Mouse (Mus musculus) kidney, embryonic 16.5 days (tissue): Measurements from ENCODE around the gene B4galnt2. TPM values are rescaled to one million over a fixed set of nuclear protein-coding genes. Genes with fewer than 3 reads are reported as not detected.
"Not testable (repeated sequence)": the region's sequence is repeated elsewhere in the genome, so short reads cannot be mapped to it uniquely, and the experiment has no call there.

ENCODE experiments used
- ATAC-seq: fragments of 200-750 bp; cut with Nextera tagmentation; 2 replicates; pipeline ENCODE4 v1.8.0; 2017; ENCODE audit warnings: moderate TSS enrichment; ENCODE audit not compliant: low FRiP score, low TSS enrichment
- H3K27ac ChIP-seq: fragments of 300-500 bp; sonication (generic); 2 replicates; pipeline ENCODE4 v1.5.1; 2014; ENCODE audit warnings: low read length
- H3K27me3 ChIP-seq: fragments of 300-500 bp; sonication (generic); 2 replicates; pipeline ENCODE4 v1.6.1; 2014; ENCODE audit warnings: low read length, control low read depth, mixed read lengths; ENCODE audit not compliant: insufficient read depth
- H3K36me3 ChIP-seq: fragments of 300-500 bp; sonication (generic); 2 replicates; pipeline ENCODE4 v1.6.1; 2014; ENCODE audit warnings: low read length, control low read depth, mixed read lengths; ENCODE audit not compliant: insufficient read depth
- H3K4me1 ChIP-seq: fragments of 300-500 bp; sonication (generic); 2 replicates; pipeline ENCODE4 v1.6.1; 2014; ENCODE audit warnings: low read length, control low read depth, mixed read lengths; ENCODE audit not compliant: insufficient read depth
- H3K4me2 ChIP-seq: fragments of 300-500 bp; sonication (generic); replicated peaks from 2 replicates; pipeline ENCODE4 v1.6.1; 2014; ENCODE audit warnings: low read depth, low read length
- H3K4me3 ChIP-seq: fragments of 300-500 bp; sonication (generic); 2 replicates; pipeline ENCODE4 v1.5.1; 2014; ENCODE audit warnings: mild to moderate bottlenecking, low read length
- H3K9ac ChIP-seq: fragments of 300-500 bp; sonication (generic); replicated peaks from 2 replicates; pipeline ENCODE4 v1.6.1; 2014; ENCODE audit warnings: low read length
- H3K9me3 ChIP-seq: fragments of 300-500 bp; sonication (generic); 2 replicates; pipeline ENCODE4 v1.6.1; 2016; ENCODE audit warnings: low read length, control low read depth
- WGBS: fragments of 180-500 bp; shearing (Covaris S2); extraction: QIAGEN DNeasy Blood & Tissue Kit; methylation state at CpG from one replicate; pipeline ENCODE4 v1.1.7; 2014; 5-methylcytosine and 5-hydroxymethylcytosine counted together
- polyA plus RNA-seq: library from polyadenylated mRNA; unstranded; fragments of >200 nt; fragmentation: Nextera tagmentation; extraction: Ambion mirVana; gene quantifications from 2 replicates; pipeline ENCODE4 v1.2.1, GENCODE M21; 2015

Gene B4galnt2
- polyA plus RNA-seq, 1 experiment from 2014 or later = 1.4 TPM

DNA sequence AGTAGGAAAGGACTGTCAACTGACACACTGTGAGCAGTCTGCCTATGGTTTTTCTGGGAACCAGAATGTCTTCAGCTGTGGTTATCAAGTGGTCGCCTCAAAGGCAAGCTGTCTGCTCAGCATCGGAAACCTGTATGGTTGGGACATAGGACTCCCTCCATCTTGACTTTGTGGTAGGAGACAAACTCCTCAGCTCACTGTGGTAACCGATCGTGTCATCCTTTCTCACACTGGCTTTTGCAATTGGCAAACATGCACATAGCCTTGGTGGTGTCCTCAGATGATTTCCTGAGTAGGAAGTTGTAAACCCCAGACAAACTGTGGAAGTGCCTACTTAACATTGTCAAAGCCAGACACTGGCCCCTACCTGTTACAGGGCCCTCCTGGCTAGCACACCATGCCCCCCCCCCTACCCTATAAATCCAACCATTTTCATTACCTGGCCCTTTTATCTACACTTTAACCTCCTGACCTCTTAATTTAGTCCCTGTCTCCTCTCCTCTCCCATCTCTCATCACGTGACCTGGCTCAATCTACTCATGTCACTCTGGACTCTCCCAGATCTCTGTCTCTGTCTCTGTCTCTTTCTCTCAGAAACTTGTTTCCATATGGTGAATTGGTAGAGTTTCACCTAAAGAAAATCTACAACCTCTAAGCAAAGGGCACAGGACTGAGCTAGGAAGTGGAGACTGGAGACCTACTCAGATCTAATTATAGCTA is 6.7 kb downstream of the B4galnt2 start:
- H3K4me3 ChIP-seq = no peak overlapping the region
- H3K4me2 ChIP-seq = no peak overlapping the region
- no peaks in the 10 kb centered on the region for H3K9me3 ChIP-seq
- no peak overlapping the region for H3K27ac ChIP-seq
- ATAC-seq = no peak
- peaks cover 27% of the 10 kb centered on the region for H3K27me3 ChIP-seq
- H3K36me3 ChIP-seq = no peaks in the 10 kb centered on the region
- H3K4me1 ChIP-seq = no peaks in the 10 kb centered on the region
- 83% methylated on average over 5 of the region's 5 CpGs for WGBS
- no peak overlapping the region for H3K9ac ChIP-seq

DNA sequence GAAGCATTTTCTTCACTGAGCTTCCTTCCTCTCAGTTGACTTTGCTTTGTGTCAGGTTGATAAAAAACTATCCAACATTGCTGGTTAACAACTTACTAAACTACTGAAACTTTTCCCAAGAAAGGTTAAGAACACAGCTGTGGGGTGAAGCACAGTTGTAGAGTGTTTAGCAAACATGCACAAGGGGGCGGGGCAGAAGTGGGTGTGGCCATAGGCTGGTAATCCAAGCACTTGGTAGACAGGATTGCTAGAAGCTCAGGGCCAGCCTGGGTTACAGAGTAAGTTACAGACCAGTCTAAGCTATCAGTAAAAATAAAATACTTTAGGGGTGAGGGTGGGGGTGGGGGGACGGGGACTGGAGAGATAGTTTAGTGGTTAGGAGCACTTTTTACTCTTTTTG is 10.4 kb downstream of the B4galnt2 start:
- no peak overlapping the region for H3K27ac ChIP-seq
- H3K9me3 ChIP-seq = no peaks in the 10 kb centered on the region
- no peak for ATAC-seq
- no peak overlapping the region for H3K4me2 ChIP-seq
- H3K4me3 ChIP-seq = no peak overlapping the region
- H3K4me1 ChIP-seq = no peaks in the 10 kb centered on the region
- 81% methylated on average over 2 of the region's 2 CpGs for WGBS
- no peaks in the 10 kb centered on the region for H3K27me3 ChIP-seq
- no peak overlapping the region for H3K9ac ChIP-seq
- H3K36me3 ChIP-seq = no peaks in the 10 kb centered on the region

DNA sequence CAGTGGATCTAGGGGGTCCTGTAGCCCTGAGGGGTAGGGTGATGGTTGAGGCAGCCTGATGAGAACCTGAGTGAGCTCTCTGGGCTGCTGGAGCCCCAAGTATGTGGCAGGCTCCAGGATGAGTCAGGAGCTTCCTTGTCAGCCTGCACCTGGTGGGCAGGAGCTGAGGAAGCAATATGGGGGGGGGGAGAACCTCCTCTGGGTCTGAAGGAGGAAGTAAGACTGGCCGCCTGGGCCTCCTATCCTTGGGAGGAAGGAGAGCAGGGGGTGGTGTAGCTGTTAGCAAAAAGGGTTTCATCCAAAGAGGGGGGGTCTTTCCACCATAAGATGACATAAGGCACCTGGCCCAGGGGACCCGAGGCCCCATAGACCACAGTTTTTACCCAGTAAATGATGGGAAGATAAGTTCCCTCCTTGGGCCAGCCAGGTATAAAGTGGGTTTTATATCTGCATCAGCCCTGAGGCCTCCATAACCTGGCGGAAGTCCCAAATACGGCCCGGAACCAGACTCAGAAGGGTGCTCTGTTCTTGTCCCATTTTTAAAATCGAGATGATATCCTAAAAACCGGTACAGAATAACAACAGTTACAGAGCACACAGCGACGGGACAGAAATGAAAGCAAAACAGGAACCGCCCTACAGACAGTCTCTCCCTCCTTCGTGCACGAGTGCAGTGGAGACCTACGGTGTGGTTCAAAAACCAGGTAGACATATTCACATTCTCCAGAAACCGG is 18.1 kb downstream of the B4galnt2 start:
- Histone ChIP-seq H3K27me3 (no peaks in the 10 kb centered on the region), H3K27ac (no peak overlapping the region), H3K9me3 (no peaks in the 10 kb centered on the region), H3K4me3 (no peak overlapping the region), H3K9ac (no peak overlapping the region), H3K36me3 (no peaks in the 10 kb centered on the region), H3K4me2 (no peak overlapping the region), H3K4me1 (no peaks in the 10 kb centered on the region)
- ATAC-seq = no peak
- WGBS = 77% methylated on average over 14 of the region's 14 CpGs

DNA sequence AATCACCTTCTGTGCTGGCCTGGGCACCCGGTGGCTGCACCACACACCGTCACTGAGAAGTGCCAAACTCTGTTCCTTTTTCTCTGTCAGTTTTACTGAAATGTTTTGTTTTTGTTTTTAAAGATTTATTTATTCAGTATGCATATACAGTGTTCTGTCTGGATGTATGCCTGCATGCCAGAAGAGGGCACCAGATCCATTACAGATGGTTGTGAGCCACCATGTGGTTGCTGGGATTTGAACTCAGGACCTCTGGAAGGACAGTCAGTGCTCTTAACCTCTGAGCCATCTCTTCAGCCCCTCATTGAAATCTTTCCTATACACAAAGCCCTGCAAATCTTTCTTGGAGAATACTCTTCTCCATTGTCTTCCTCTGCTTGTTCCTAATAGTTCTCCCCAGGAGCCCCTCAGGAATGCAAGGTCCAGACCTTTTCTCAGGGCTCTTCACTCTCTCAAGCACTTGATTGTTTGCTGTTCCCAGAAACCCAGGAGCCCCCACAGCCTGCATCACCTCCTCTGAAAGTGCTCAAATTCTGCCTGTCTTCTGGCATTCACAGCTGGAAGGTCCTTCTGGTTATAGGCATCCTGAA is 24.1 kb downstream of the B4galnt2 start:
- Histone ChIP-seq H3K27ac (no peak overlapping the region), H3K27me3 (no peaks in the 10 kb centered on the region), H3K9ac (no peak overlapping the region), H3K36me3 (no peaks in the 10 kb centered on the region), H3K9me3 (peaks cover 7% of the 10 kb centered on the region; the same call in 1 of the 2 replicates), H3K4me3 (no peak overlapping the region), H3K4me2 (no peak overlapping the region), H3K4me1 (no peaks in the 10 kb centered on the region)
- no peak for ATAC-seq
- WGBS = 71% methylated on average over 2 of the region's 2 CpGs

GRCm38 (mm10) chr11:95879861-95880260 is 34.8 kb downstream of the B4galnt2 start:
- H3K27ac ChIP-seq, H3K4me2 ChIP-seq, H3K36me3 ChIP-seq, ATAC-seq, H3K27me3 ChIP-seq, H3K4me3 ChIP-seq, H3K9me3 ChIP-seq, H3K4me1 ChIP-seq, H3K9ac ChIP-seq: not testable (repeated sequence)
- whole genome bisulfite sequencing = 70% methylated on average over 2 of the region's 2 CpGs

DNA sequence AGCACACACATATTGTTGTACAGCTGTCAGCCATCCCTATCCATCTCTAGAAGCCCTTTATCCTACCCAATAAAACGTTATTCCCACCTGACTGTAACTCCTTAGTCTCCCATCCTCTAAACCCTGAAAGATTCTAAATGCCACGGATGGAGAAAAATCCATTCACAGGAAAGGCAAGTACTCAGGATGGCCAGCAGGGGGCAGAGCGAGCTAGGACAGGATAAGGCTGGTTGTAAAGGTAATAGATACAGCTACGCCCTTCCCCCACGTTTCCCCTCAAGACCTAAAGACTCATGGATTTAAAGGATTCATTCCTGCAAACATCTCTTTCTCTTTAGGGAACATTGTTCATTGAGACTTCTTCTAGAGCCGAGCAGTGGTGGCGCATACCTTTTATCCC is 38.4 kb downstream of the B4galnt2 start:
- Histone ChIP-seq H3K4me2 (no peak overlapping the region; the same call in 1 of the 2 replicates), H3K27ac (no peak overlapping the region), H3K4me1 (no peaks in the 10 kb centered on the region), H3K9me3 (no peaks in the 10 kb centered on the region), H3K9ac (no peak overlapping the region), H3K27me3 (no peaks in the 10 kb centered on the region), H3K4me3 (no peak overlapping the region), H3K36me3 (no peaks in the 10 kb centered on the region)
- ATAC-seq = no peak
- WGBS = 20% methylated on average over 7 of the region's 7 CpGs

DNA sequence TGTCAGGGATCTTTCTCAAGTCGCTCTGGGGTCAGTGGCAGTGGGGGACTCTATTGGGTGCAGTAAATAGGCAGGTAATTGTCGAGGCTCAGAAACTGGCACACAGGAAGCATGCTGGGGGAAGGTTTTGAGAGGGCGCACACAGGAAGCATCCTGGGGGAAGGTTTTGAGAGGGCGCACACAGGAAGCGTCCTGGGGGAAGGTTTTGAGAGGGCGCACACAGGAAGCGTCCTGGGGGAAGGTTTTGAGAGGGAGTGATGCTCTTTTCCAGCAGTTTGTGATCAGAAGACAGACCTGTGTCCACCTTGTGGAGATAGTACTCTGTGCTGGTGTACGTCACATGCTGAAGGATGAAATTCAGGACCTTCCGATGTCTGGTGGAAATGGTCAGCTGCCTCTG is 38.9 kb downstream of the B4galnt2 start:
- ATAC-seq = no peak
- WGBS = 31% methylated on average over 9 of the region's 9 CpGs
- Histone ChIP-seq H3K36me3 (no peaks in the 10 kb centered on the region), H3K4me3 (no peak overlapping the region), H3K4me2 (no peak overlapping the region; the same call in 1 of the 2 replicates), H3K9me3 (no peaks in the 10 kb centered on the region), H3K9ac (no peak overlapping the region), H3K27me3 (no peaks in the 10 kb centered on the region), H3K4me1 (no peaks in the 10 kb centered on the region), H3K27ac (no peak overlapping the region)

DNA sequence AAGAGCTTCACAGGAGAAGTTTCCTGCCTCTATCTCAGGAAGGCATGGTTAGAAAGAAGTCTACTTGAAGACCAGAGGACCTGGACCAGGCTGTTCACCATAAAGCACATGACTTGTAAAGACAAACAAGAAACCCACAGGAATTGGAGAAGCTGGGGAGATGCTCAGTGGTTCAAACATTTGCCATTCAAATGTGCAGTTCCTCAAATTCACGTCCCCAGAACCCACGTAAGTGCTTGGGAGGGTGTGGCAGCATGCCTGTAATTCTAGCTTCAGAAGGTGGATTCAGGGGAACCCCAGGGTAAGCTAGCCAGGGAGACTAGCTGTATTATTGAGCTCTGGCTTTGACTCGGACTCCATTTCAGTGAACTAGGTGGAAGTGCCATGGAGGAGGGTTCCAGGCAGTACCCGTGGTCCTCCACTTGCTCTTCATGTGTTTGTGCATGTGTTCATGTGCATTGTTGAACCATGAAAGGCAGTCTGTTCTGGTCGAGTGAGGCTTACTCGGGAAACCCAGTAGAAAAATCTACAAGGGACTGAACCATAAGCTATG is 44.7 kb downstream of the B4galnt2 start:
- H3K4me3 ChIP-seq = no peak overlapping the region
- H3K27me3 ChIP-seq = no peaks in the 10 kb centered on the region
- H3K4me1 ChIP-seq = no peaks in the 10 kb centered on the region
- H3K36me3 ChIP-seq = no peaks in the 10 kb centered on the region
- H3K9me3 ChIP-seq = no peaks in the 10 kb centered on the region
- no peak overlapping the region for H3K27ac ChIP-seq
- 72% methylated on average over 6 of the region's 6 CpGs for WGBS
- no peak overlapping the region for H3K9ac ChIP-seq
- H3K4me2 ChIP-seq = no peak overlapping the region
- ATAC-seq = no peak

DNA sequence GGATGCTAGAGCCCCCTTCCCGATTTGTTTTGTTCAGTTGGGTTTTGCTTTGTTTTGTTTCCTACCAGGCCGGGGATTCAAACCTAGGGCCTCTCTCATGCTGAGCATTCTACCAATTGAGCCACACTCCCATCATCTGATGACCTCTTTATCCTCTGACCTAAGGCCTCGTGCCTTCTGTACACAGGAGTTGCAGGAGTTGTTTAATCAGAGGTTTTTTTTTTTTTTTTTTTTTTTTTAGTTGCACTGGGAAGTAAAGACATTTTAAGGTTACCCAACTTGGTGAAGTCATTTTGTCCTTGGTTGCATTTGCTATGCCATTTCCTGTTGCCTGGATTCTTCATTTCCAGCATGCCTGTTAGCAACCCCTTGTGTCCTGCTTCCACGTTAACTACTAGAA is 45.2 kb downstream of the B4galnt2 start:
- no peak overlapping the region for H3K9ac ChIP-seq
- WGBS = 82% methylated on average over 4 of the region's 4 CpGs
- ATAC-seq = no peak
- H3K4me3 ChIP-seq = no peak overlapping the region
- H3K36me3 ChIP-seq = no peaks in the 10 kb centered on the region
- no peak overlapping the region for H3K4me2 ChIP-seq
- no peak overlapping the region for H3K27ac ChIP-seq
- H3K4me1 ChIP-seq = no peaks in the 10 kb centered on the region
- H3K9me3 ChIP-seq = no peaks in the 10 kb centered on the region
- H3K27me3 ChIP-seq = no peaks in the 10 kb centered on the region

GRCm38 (mm10) chr11:95861397-95861796 is 53.3 kb downstream of the B4galnt2 start:
- peaks cover 12% of the 10 kb centered on the region for H3K4me1 ChIP-seq
- no peak overlapping the region for H3K27ac ChIP-seq
- 92% methylated on average over 8 of the region's 8 CpGs for WGBS
- H3K9ac ChIP-seq = no peak overlapping the region
- H3K9me3 ChIP-seq = no peaks in the 10 kb centered on the region
- no peak overlapping the region for H3K4me2 ChIP-seq
- no peak for ATAC-seq
- H3K36me3 ChIP-seq = no peaks in the 10 kb centered on the region
- no peaks in the 10 kb centered on the region for H3K27me3 ChIP-seq
- H3K4me3 ChIP-seq = no peak overlapping the region
